Mouse (Mus musculus) lung, embryonic 16.5 days (tissue): Measurements from ENCODE around the gene Cryzl1. TPM values are rescaled to one million over a fixed set of nuclear protein-coding genes. Genes with fewer than 3 reads are reported as not detected.

ENCODE experiments used
- ATAC-seq: fragments of 200-750 bp; cut with Nextera tagmentation; 2 replicates; pipeline ENCODE4 v1.8.0; 2017; ENCODE audit warnings: low read depth, mild to moderate bottlenecking, moderate library complexity
- H3K27ac ChIP-seq: fragments of 300-500 bp; sonication (generic); 2 replicates; pipeline ENCODE4 v1.5.1; 2014; ENCODE audit warnings: mild to moderate bottlenecking, control low read depth, low read length
- H3K27me3 ChIP-seq: fragments of 300-500 bp; sonication (generic); 2 replicates; pipeline ENCODE4 v1.6.1; 2014; ENCODE audit warnings: low read depth, low read length, mixed read lengths; ENCODE audit not compliant: control insufficient read depth, insufficient read depth
- H3K36me3 ChIP-seq: fragments of 300-500 bp; sonication (generic); 2 replicates; pipeline ENCODE4 v1.6.1; 2014; ENCODE audit warnings: low read length; ENCODE audit not compliant: control insufficient read depth, insufficient read depth
- H3K4me1 ChIP-seq: fragments of 300-500 bp; sonication (generic); replicated peaks from 2 replicates; pipeline ENCODE4 v1.6.1; 2014; ENCODE audit warnings: low read length, mixed read lengths; ENCODE audit not compliant: control insufficient read depth, insufficient read depth
- H3K4me2 ChIP-seq: fragments of 300-500 bp; sonication (generic); 2 replicates; pipeline ENCODE4 v1.6.1; 2014; ENCODE audit warnings: low read depth, low read length, control low read depth
- H3K4me3 ChIP-seq: fragments of 300-500 bp; sonication (generic); 2 replicates; pipeline ENCODE4 v1.5.1; 2014; ENCODE audit warnings: mild to moderate bottlenecking, low read length, control low read depth
- H3K9ac ChIP-seq: fragments of 300-500 bp; sonication (generic); 2 replicates; pipeline ENCODE4 v1.6.1; 2014; ENCODE audit warnings: low read length, control low read depth
- H3K9me3 ChIP-seq: fragments of 300-500 bp; sonication (generic); 2 replicates; pipeline ENCODE4 v1.6.1; 2016; ENCODE audit warnings: low read length; ENCODE audit not compliant: control insufficient read depth
- WGBS: fragments of 180-500 bp; shearing (Covaris S2); extraction: QIAGEN DNeasy Blood & Tissue Kit; methylation state at CpG from one replicate; pipeline ENCODE4 v1.1.7; 2014; 5-methylcytosine and 5-hydroxymethylcytosine counted together
- polyA plus RNA-seq: library from polyadenylated mRNA; unstranded; fragments of >200 nt; fragmentation: Nextera tagmentation; extraction: Ambion mirVana; gene quantifications from 2 replicates; pipeline ENCODE4 v1.2.1, GENCODE M21; 2015

Cryzl1 gene
- polyA plus RNA-seq, 1 experiment from 2014 or later: 75.1 TPM

GRCm38 (mm10) chr16:91701908-91702307, 26.9 kb downstream of the Cryzl1 start:
- peak; percentile 86 for ATAC-seq
- H3K9ac ChIP-seq: no peak overlapping the region
- WGBS: 50% methylated on average over 13 of the region's 13 CpGs
- H3K27ac ChIP-seq: peak overlapping the region; percentile 1; the same call in 1 of the 2 replicates
- H3K36me3 ChIP-seq: peaks cover 30% of the 10 kb centered on the region
- no peak overlapping the region for H3K4me3 ChIP-seq
- no peaks in the 10 kb centered on the region for H3K27me3 ChIP-seq
- no peaks in the 10 kb centered on the region for H3K4me1 ChIP-seq
- no peaks in the 10 kb centered on the region for H3K9me3 ChIP-seq
- H3K4me2 ChIP-seq: no peak overlapping the region

- Histone ChIP-seq H3K4me1 (no peaks in the 10 kb centered on the region), H3K36me3 (peaks cover 28% of the 10 kb centered on the region), H3K27me3 (no peaks in the 10 kb centered on the region), H3K4me3 (no peak overlapping the region), H3K27ac (no peak overlapping the region), H3K4me2 (no peak overlapping the region), H3K9ac (no peak overlapping the region), H3K9me3 (no peaks in the 10 kb centered on the region)
- 92% methylated on average over 1 of the region's 1 CpGs for WGBS
- no peak for ATAC-seq
Measured at GRCm38 (mm10) chr16:91698995-91699394, 29.8 kb downstream of the Cryzl1 start.

- Histone ChIP-seq H3K4me2 (no peak overlapping the region), H3K4me1 (no peaks in the 10 kb centered on the region), H3K27me3 (no peaks in the 10 kb centered on the region), H3K27ac (no peak overlapping the region), H3K36me3 (peaks cover 15% of the 10 kb centered on the region), H3K9me3 (no peaks in the 10 kb centered on the region), H3K4me3 (no peak overlapping the region), H3K9ac (no peak overlapping the region)
- WGBS: 49% methylated on average over 8 of the region's 8 CpGs
- 0 out of 2 replicates have a peak, but pooled peaks have one; percentile 53 for ATAC-seq
Measured at GRCm38 (mm10) chr16:91695108-91695755, 33.5 kb downstream of the Cryzl1 start.

- Histone ChIP-seq H3K4me1 (peaks cover 3% of the 10 kb centered on the region), H3K9ac (no peak overlapping the region), H3K36me3 (peaks cover 15% of the 10 kb centered on the region), H3K4me3 (no peak overlapping the region), H3K27me3 (no peaks in the 10 kb centered on the region), H3K4me2 (no peak overlapping the region), H3K27ac (no peak overlapping the region), H3K9me3 (no peaks in the 10 kb centered on the region)
- WGBS: 22% methylated on average over 14 of the region's 14 CpGs
- ATAC-seq: peak; percentile 94
Measured at GRCm38 (mm10) chr16:91694455-91695084, 34.2 kb downstream of the Cryzl1 start.

- Histone ChIP-seq H3K4me1 (peaks cover 16% of the 10 kb centered on the region), H3K27me3 (no peaks in the 10 kb centered on the region), H3K27ac (no peak overlapping the region), H3K9ac (no peak overlapping the region), H3K36me3 (peaks cover 8% of the 10 kb centered on the region; the same call in 1 of the 2 replicates), H3K4me2 (0 out of 2 replicates have a peak overlapping the region, but pooled peaks have one; percentile 4), H3K4me3 (no peak overlapping the region), H3K9me3 (no peaks in the 10 kb centered on the region)
- WGBS: 35% methylated on average over 7 of the region's 7 CpGs
- no peak for ATAC-seq
Measured at GRCm38 (mm10) chr16:91689791-91690190, 39.0 kb downstream of the Cryzl1 start.

- peaks cover 8% of the 10 kb centered on the region; the same call in 1 of the 2 replicates for H3K36me3 ChIP-seq
- ATAC-seq: peak; percentile 100
Measured at GRCm38 (mm10) chr16:91688619-91689334, 40.0 kb downstream of the Cryzl1 start, which contains the start of gene Donson. Gene Donson (minus strand): TSS chr16:91688770.

GRCm38 (mm10) chr16:91688023-91688618, 40.7 kb downstream of the Cryzl1 start:
- Histone ChIP-seq H3K4me3 (peak overlapping the region; percentile 91), H3K4me2 (peak overlapping the region; percentile 93)
- ATAC-seq: peak; percentile 48

More at GRCm38 (mm10) chr16:91688619-91689334, 40.0 kb downstream of the Cryzl1 start, which contains the start of gene Donson:
- peak within 1 kb of the TSS; percentile 65 for H3K27ac ChIP-seq
- H3K9ac ChIP-seq: peak within 1 kb of the TSS; percentile 89
- H3K4me3 ChIP-seq: peak within 1 kb of the TSS; percentile 91
- under 1% methylated on average over 56 of the region's 71 CpGs for WGBS
- H3K9me3 ChIP-seq: no peaks in the 10 kb centered on the region
- H3K4me2 ChIP-seq: peak within 1 kb of the TSS; percentile 93
- H3K27me3 ChIP-seq: no peaks in the 10 kb centered on the region
- H3K4me1 ChIP-seq: peaks cover 16% of the 10 kb centered on the region

GRCm38 (mm10) chr16:91686369-91686768, 42.4 kb downstream of the Cryzl1 start:
- Histone ChIP-seq H3K4me3 (no peak overlapping the region), H3K27me3 (no peaks in the 10 kb centered on the region), H3K27ac (no peak overlapping the region), H3K9me3 (no peaks in the 10 kb centered on the region), H3K4me2 (no peak overlapping the region), H3K36me3 (peaks cover 15% of the 10 kb centered on the region; the same call in 1 of the 2 replicates), H3K4me1 (peaks cover 16% of the 10 kb centered on the region), H3K9ac (no peak overlapping the region)
- ATAC-seq: no peak
- WGBS: 76% methylated on average over 5 of the region's 5 CpGs

More at GRCm38 (mm10) chr16:91688023-91688618, 40.7 kb downstream of the Cryzl1 start:
- Histone ChIP-seq H3K9me3 (no peaks in the 10 kb centered on the region), H3K4me1 (peaks cover 16% of the 10 kb centered on the region), H3K9ac (peak overlapping the region; percentile 89), H3K27me3 (no peaks in the 10 kb centered on the region), H3K36me3 (peaks cover 8% of the 10 kb centered on the region; the same call in 1 of the 2 replicates), H3K27ac (peak overlapping the region; percentile 61)
- 1% methylated on average over 50 of the region's 51 CpGs for WGBS
